Mouse (Mus musculus) forebrain, postnatal 0 days (tissue): ENCODE data around the gene Pde6h. TPM values are rescaled to one million over a fixed set of nuclear protein-coding genes. Genes with fewer than 3 reads are reported as not detected.

Experiments used
- ATAC-seq: fragments of 200-750 bp; cut with Nextera tagmentation; 2 replicates; pipeline ENCODE4 v1.8.0; 2017; ENCODE audit warnings: mild to moderate bottlenecking, moderate library complexity
- DNase-seq: peaks from one replicate; pipeline ENCODE4 v3.0.0-alpha.2; 2015
- H3K27ac ChIP-seq: fragments of 300-500 bp; sonication (generic); 2 replicates; pipeline ENCODE4 v1.5.1; 2014; ENCODE audit warnings: low read depth, mild to moderate bottlenecking, antibody characterized with exemption, low read length, moderate library complexity, mixed read lengths
- H3K27me3 ChIP-seq: fragments of 300-500 bp; sonication (generic); 2 replicates; pipeline ENCODE4 v1.6.1; 2014; ENCODE audit warnings: mild to moderate bottlenecking, low read length, mixed read lengths; ENCODE audit not compliant: insufficient read depth
- H3K36me3 ChIP-seq: fragments of 300-500 bp; sonication (generic); 2 replicates; pipeline ENCODE4 v1.6.1; 2014; ENCODE audit warnings: mild to moderate bottlenecking, moderate library complexity; ENCODE audit not compliant: insufficient read depth
- H3K4me1 ChIP-seq: fragments of 300-500 bp; sonication (generic); 2 replicates; pipeline ENCODE4 v1.6.1; 2014; ENCODE audit warnings: antibody characterized with exemption; ENCODE audit not compliant: insufficient read depth
- H3K4me2 ChIP-seq: fragments of 300-500 bp; sonication (generic); 2 replicates; pipeline ENCODE4 v1.6.1; 2014; ENCODE audit warnings: low read depth, mild to moderate bottlenecking, moderate library complexity
- H3K4me3 ChIP-seq: fragments of 300-500 bp; sonication (generic); 2 replicates; pipeline ENCODE4 v1.5.1; 2014; ENCODE audit warnings: low read depth, low read length, mixed read lengths
- H3K9ac ChIP-seq: fragments of 300-500 bp; sonication (generic); 2 replicates; pipeline ENCODE4 v1.6.1; 2014; ENCODE audit warnings: mild to moderate bottlenecking
- H3K9me3 ChIP-seq: fragments of 300-500 bp; sonication (generic); 2 replicates; pipeline ENCODE4 v1.6.1; 2016; ENCODE audit warnings: low read length
- CTCF ChIP-seq: sonication (generic); IDR thresholded peaks from 2 replicates; pipeline ENCODE4 v1.5.1; 2016; ENCODE audit warnings: antibody characterized with exemption, control low read depth, low read depth
- WGBS: fragments of 180-500 bp; shearing (Covaris S2); extraction: QIAGEN DNeasy Blood & Tissue Kit; methylation state at CpG from one replicate; pipeline ENCODE4 v1.1.7; 2014; 5-methylcytosine and 5-hydroxymethylcytosine counted together
- polyA plus RNA-seq: library from polyadenylated mRNA; unstranded; fragments of >200 nt; fragmentation: Nextera tagmentation; extraction: Ambion mirVana; gene quantifications from 2 replicates; pipeline ENCODE4 v1.2.1, GENCODE M21; 2015
- total RNA-seq: library from RNA; depleted of rRNA; stranded (reverse); fragments of >200 nt; gene quantifications from 2 replicates; pipeline ENCODE4 v1.2.3, GENCODE M21; 2014

Gene Pde6h
- total and polyA plus RNA-seq, 2 experiments from 2014 or later = 0.05 to 0.34 TPM

- WGBS = 60% methylated on average over 8 of the region's 8 CpGs
- DNase-seq (no peak), ATAC-seq (no peak)
- Histone ChIP-seq H3K4me2 (no peak overlapping the region), H3K36me3 (no peaks in the 10 kb centered on the region), H3K27me3 (no peaks in the 10 kb centered on the region), H3K4me3 (no peak overlapping the region), H3K4me1 (0 out of 2 replicates have a peak, but pooled peaks cover 3% of the 10 kb centered on the region), H3K9me3 (no peaks in the 10 kb centered on the region), H3K9ac (no peak overlapping the region), H3K27ac (no peak overlapping the region)
- no peak for TF ChIP-seq CTCF
Measured at GRCm38 (mm10) chr6:136990557-136990956, 66.9 kb downstream of the Pde6h start.

GRCm38 (mm10) chr6:136993574-136993973 lies 69.9 kb downstream of the Pde6h start:
- H3K27me3 ChIP-seq = no peaks in the 10 kb centered on the region
- no peak overlapping the region for H3K4me2 ChIP-seq
- no peaks in the 10 kb centered on the region for H3K36me3 ChIP-seq
- ATAC-seq (no peak), DNase-seq (no peak)
- no peaks in the 10 kb centered on the region for H3K9me3 ChIP-seq
- WGBS = 85% methylated on average over 4 of the region's 4 CpGs
- no peak overlapping the region for H3K4me3 ChIP-seq
- H3K9ac ChIP-seq = no peak overlapping the region
- H3K27ac ChIP-seq = no peak overlapping the region
- no peak for TF ChIP-seq CTCF
- 0 out of 2 replicates have a peak, but pooled peaks cover 3% of the 10 kb centered on the region for H3K4me1 ChIP-seq

- H3K27me3 ChIP-seq = no peaks in the 10 kb centered on the region
- H3K27ac ChIP-seq = no peak overlapping the region
- H3K9me3 ChIP-seq = no peaks in the 10 kb centered on the region
- no peak for DNase-seq
- peak; percentile 35 for TF ChIP-seq CTCF
- H3K9ac ChIP-seq = no peak overlapping the region
- H3K4me1 ChIP-seq = 0 out of 2 replicates have a peak, but pooled peaks cover 3% of the 10 kb centered on the region
- H3K4me2 ChIP-seq = no peak overlapping the region
- no peak overlapping the region for H3K4me3 ChIP-seq
- H3K36me3 ChIP-seq = no peaks in the 10 kb centered on the region
- no peak for ATAC-seq
- 75% methylated on average over 8 of the region's 8 CpGs for WGBS
Measured at GRCm38 (mm10) chr6:136995533-136995932, 71.9 kb downstream of the Pde6h start.

- ATAC-seq = no peak
- TF ChIP-seq CTCF = no peak
- 15% methylated on average over 5 of the region's 5 CpGs for WGBS
Measured at GRCm38 (mm10) chr6:136996336-136996735, 72.7 kb downstream of the Pde6h start.

GRCm38 (mm10) chr6:136998181-136998580 lies 74.5 kb downstream of the Pde6h start:
- WGBS = 67% methylated on average over 7 of the region's 7 CpGs
- Histone ChIP-seq H3K27ac (no peak overlapping the region), H3K27me3 (no peaks in the 10 kb centered on the region), H3K4me2 (no peak overlapping the region), H3K9me3 (no peaks in the 10 kb centered on the region), H3K4me3 (no peak overlapping the region), H3K36me3 (no peaks in the 10 kb centered on the region), H3K4me1 (no peaks in the 10 kb centered on the region), H3K9ac (no peak overlapping the region)
- ATAC-seq (no peak), DNase-seq (no peak)
- no peak for TF ChIP-seq CTCF

More at GRCm38 (mm10) chr6:136996336-136996735, 72.7 kb downstream of the Pde6h start:
- H3K9me3 ChIP-seq = no peaks in the 10 kb centered on the region
- 0 out of 2 replicates have a peak, but pooled peaks cover 2% of the 10 kb centered on the region for H3K4me1 ChIP-seq
- H3K27ac ChIP-seq = no peak overlapping the region
- no peak overlapping the region for H3K9ac ChIP-seq
- H3K4me2 ChIP-seq = no peak overlapping the region
- DNase-seq = no peak
- H3K36me3 ChIP-seq = no peaks in the 10 kb centered on the region
- H3K4me3 ChIP-seq = no peak overlapping the region
- H3K27me3 ChIP-seq = no peaks in the 10 kb centered on the region

GRCm38 (mm10) chr6:136999009-136999408 lies 75.4 kb downstream of the Pde6h start:
- Histone ChIP-seq H3K4me3 (no peak overlapping the region), H3K27me3 (no peaks in the 10 kb centered on the region), H3K36me3 (no peaks in the 10 kb centered on the region), H3K4me2 (no peak overlapping the region), H3K4me1 (no peaks in the 10 kb centered on the region), H3K9ac (no peak overlapping the region), H3K27ac (no peak overlapping the region), H3K9me3 (no peaks in the 10 kb centered on the region)
- ATAC-seq (no peak), DNase-seq (no peak)
- 85% methylated on average over 3 of the region's 3 CpGs for WGBS
- no peak for TF ChIP-seq CTCF

GRCm38 (mm10) chr6:136999707-137000446 lies 76.2 kb downstream of the Pde6h start:
- H3K4me1 ChIP-seq = no peaks in the 10 kb centered on the region
- no peak overlapping the region for H3K4me3 ChIP-seq
- DNase-seq = no peak
- H3K4me2 ChIP-seq = no peak overlapping the region
- peak; percentile 33 for TF ChIP-seq CTCF
- no peak overlapping the region for H3K9ac ChIP-seq
- H3K9me3 ChIP-seq = no peaks in the 10 kb centered on the region
- no peak overlapping the region for H3K27ac ChIP-seq
- H3K27me3 ChIP-seq = no peaks in the 10 kb centered on the region
- H3K36me3 ChIP-seq = no peaks in the 10 kb centered on the region
- ATAC-seq = no peak
- 90% methylated on average over 15 of the region's 15 CpGs for WGBS
